Comparison of ENCODE assay signal across 7 mouse cellular contexts in the genomic region with DNA sequence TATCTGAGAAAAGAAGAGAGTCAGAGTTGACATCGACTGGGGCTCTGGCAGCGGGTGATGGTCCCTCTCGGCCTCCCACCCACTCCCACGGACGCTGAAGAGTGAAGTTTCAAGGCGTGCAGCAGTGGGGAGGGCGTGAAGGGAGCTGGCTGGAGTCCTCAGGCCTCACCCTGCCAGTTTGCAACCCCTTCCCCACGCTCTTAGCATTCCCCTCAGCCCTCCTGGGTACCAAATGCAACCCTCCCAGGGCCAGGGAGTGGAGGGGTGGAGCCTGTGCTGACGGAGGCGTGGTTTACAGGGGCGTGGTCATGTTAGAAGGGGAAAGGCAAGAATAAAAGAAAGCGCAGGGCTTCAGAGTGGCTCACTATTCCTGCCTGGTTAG.
DNase-seq lines count a peak whose midpoint lies in the region; ATAC-seq lines count a peak whose summit lies in the region.

No protein-coding gene starts in this region.

- DNase-seq in ZHBTc4 (ENCODE audit: low read depth, low spot score): peak; percentile 95
- peak; percentile 14 to 26 for DNase-seq in cerebellum, postnatal 36 days
- peak; percentile 83 for DNase-seq in gastrocnemius, adult 18-20 months (ENCODE audit: low spot score)
- DNase-seq in limb, embryonic 10.5 days (ENCODE audit: low spot score): peak; percentile 69
- DNase-seq in midbrain, embryonic 10.5 days (ENCODE audit: low spot score): peak; percentile 72
- peak; percentile 65 for DNase-seq in right cerebral cortex, postnatal 4 days

- H3K9ac ChIP-seq in hindbrain, embryonic 15.5 days: peak overlapping the region; percentile 44

- H3K4me1 ChIP-seq in hindbrain, embryonic 15.5 days (replicated peaks): peaks cover 39% of the 10 kb centered on the region
- peaks cover 43% of the 10 kb centered on the region for H3K4me1 ChIP-seq in limb, embryonic 10.5 days
- peaks cover 40% of the 10 kb centered on the region for H3K4me1 ChIP-seq in midbrain, embryonic 10.5 days

- H3K4me2 ChIP-seq in hindbrain, embryonic 15.5 days: peak overlapping the region; percentile 86

- H3K27ac ChIP-seq in hindbrain, embryonic 15.5 days (replicated peaks): peak overlapping the region; percentile 85
- H3K27ac ChIP-seq in limb, embryonic 10.5 days: peak overlapping the region; percentile 42
- H3K27ac ChIP-seq in midbrain, embryonic 10.5 days (replicated peaks): peak overlapping the region; percentile 74

- under 1% methylated on average over 12 of the region's 12 CpGs for WGBS in hindbrain, embryonic 15.5 days
- WGBS in limb, embryonic 10.5 days: under 1% methylated on average over 12 of the region's 12 CpGs
- whole genome bisulfite sequencing in midbrain, embryonic 10.5 days: under 1% methylated on average over 12 of the region's 12 CpGs

- peak overlapping the region; percentile 45 for H3K4me3 ChIP-seq in hindbrain, embryonic 15.5 days
- H3K4me3 ChIP-seq in limb, embryonic 10.5 days: peak overlapping the region; percentile 64
- H3K4me3 ChIP-seq in midbrain, embryonic 10.5 days: peak overlapping the region; percentile 64

- no peaks in the 10 kb centered on the region for H3K27me3 ChIP-seq in hindbrain, embryonic 15.5 days
- peaks cover 39% of the 10 kb centered on the region for H3K27me3 ChIP-seq in limb, embryonic 10.5 days (ENCODE audit: low read depth, poor library complexity, severe bottlenecking)
- H3K27me3 ChIP-seq in midbrain, embryonic 10.5 days (ENCODE audit: low read depth, poor library complexity, severe bottlenecking): peaks cover 77% of the 10 kb centered on the region

- no peaks in the 10 kb centered on the region for H3K36me3 ChIP-seq in hindbrain, embryonic 15.5 days
- H3K36me3 ChIP-seq in limb, embryonic 10.5 days: no peaks in the 10 kb centered on the region
- no peaks in the 10 kb centered on the region for H3K36me3 ChIP-seq in midbrain, embryonic 10.5 days

- ATAC-seq in hindbrain, embryonic 15.5 days (ENCODE audit: low FRiP score, low read depth): peak; percentile 60

- no peaks in the 10 kb centered on the region for H3K9me3 ChIP-seq in hindbrain, embryonic 15.5 days
- H3K9me3 ChIP-seq in limb, embryonic 10.5 days (replicated peaks): no peaks in the 10 kb centered on the region
- no peaks in the 10 kb centered on the region for H3K9me3 ChIP-seq in midbrain, embryonic 10.5 days (replicated peaks)

Comparison
In these comparisons a context has a peak if more than half of its experiments do, and no peak if none do; other contexts are left out.
1. Peak in every context shown above with its lines: DNase-seq, ATAC-seq, H3K4me3 ChIP-seq and H3K27ac ChIP-seq.
2. DNase-seq: peak in every context shown above with its lines; median percentile 95 in ZHBTc4; 83 in gastrocnemius, adult 18-20 months; 72 in midbrain, embryonic 10.5 days; 69 in limb, embryonic 10.5 days; 65 in right cerebral cortex, postnatal 4 days; 20 in cerebellum, postnatal 36 days.